Mouse (Mus musculus) ES-Bruce4 (cell line): ENCODE data around the gene Rab11fip4. TPM values are rescaled to one million over a fixed set of nuclear protein-coding genes. Genes with fewer than 3 reads are reported as not detected.

Experiments used
- H3K27ac ChIP-seq: 2 replicates; pipeline ENCODE4 v1.5.1; 2012; ENCODE audit warnings: low read length, inconsistent platforms; ENCODE audit not compliant: insufficient read depth
- H3K27me3 ChIP-seq: 2 replicates; pipeline ENCODE4 v1.6.1; 2012; ENCODE audit warnings: mild to moderate bottlenecking, low read length, inconsistent platforms; ENCODE audit not compliant: control insufficient read depth, poor library complexity, insufficient read depth, severe bottlenecking
- H3K36me3 ChIP-seq: 2 replicates; pipeline ENCODE4 v1.6.1; 2012; ENCODE audit warnings: inconsistent platforms, mild to moderate bottlenecking, low read length, moderate library complexity; ENCODE audit not compliant: control insufficient read depth, poor library complexity, insufficient read depth, severe bottlenecking
- H3K4me1 ChIP-seq: one replicate; pipeline ENCODE4 v1.8.1; 2011; ENCODE audit warnings: low read length; ENCODE audit not compliant: control insufficient read depth, insufficient read depth
- H3K4me3 ChIP-seq: 2 replicates; pipeline ENCODE4 v1.5.1; 2011; ENCODE audit warnings: low read depth, mild to moderate bottlenecking, low read length
- H3K9ac ChIP-seq: 2 replicates; pipeline ENCODE4 v1.6.1; 2012; ENCODE audit warnings: low read depth, mild to moderate bottlenecking, inconsistent platforms; ENCODE audit not compliant: poor library complexity, severe bottlenecking
- H3K9me3 ChIP-seq: replicated peaks from 2 replicates; pipeline ENCODE4 v1.6.1; 2012; ENCODE audit warnings: mild to moderate bottlenecking, low read length, inconsistent platforms; ENCODE audit not compliant: control insufficient read depth, poor library complexity, insufficient read depth, severe bottlenecking
- CTCF ChIP-seq: IDR thresholded peaks from one replicate; pipeline ENCODE4 v1.8.1; 2011; ENCODE audit warnings: low read depth, low read length
- EP300 ChIP-seq: IDR thresholded peaks from 2 replicates; pipeline ENCODE4 v1.6.1; 2011; ENCODE audit warnings: low read depth, low read length; ENCODE audit not compliant: insufficient read depth
- POLR2A ChIP-seq: IDR thresholded peaks from one replicate; pipeline ENCODE4 v1.8.1; 2011; ENCODE audit warnings: low read length; ENCODE audit not compliant: insufficient read depth
- polyA plus RNA-seq: library from polyadenylated mRNA; stranded (reverse); fragments of >200 nt; gene quantifications from 2 replicates; pipeline ENCODE4 v1.2.4, GENCODE M21; 2011; ENCODE audit warnings: low read depth; ENCODE audit not compliant: missing spikeins, insufficient read depth, insufficient read length

Rab11fip4 gene
- polyA plus RNA-seq, 1 experiment, result 28.9 TPM

DNA sequence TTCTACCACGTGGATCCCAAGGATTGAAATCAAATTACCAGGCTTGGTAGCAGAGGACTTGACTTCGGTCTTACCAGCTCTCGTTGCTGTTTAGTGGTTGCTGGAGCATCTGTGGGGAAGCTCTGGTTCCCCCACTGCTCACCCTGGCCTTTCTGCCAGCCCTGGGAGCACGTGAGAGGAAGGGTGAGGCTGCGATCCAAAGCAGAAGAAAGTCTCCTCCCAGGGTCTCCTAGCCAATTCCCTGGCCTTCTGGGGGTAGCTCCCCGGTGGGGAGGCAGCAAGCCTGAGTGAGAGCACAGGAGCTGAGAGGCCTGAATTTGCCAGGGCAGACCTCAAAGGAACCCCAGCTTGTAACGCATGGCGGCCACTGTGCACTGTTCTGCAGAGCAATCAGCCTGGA is 124.3 kb downstream of the Rab11fip4 start:
- peaks cover 5% of the 10 kb centered on the region for H3K4me1 ChIP-seq
- TF ChIP-seq EP300 (no peak), CTCF (no peak), POLR2A (no peak)
- no peak overlapping the region for H3K27ac ChIP-seq

GRCm38 (mm10) chr11:79715733-79716452 is 124.9 kb downstream of the Rab11fip4 start:
- Histone ChIP-seq H3K27me3 (peaks cover 12% of the 10 kb centered on the region), H3K27ac (no peak overlapping the region), H3K4me1 (peaks cover 5% of the 10 kb centered on the region), H3K9ac (no peak overlapping the region), H3K9me3 (no peaks in the 10 kb centered on the region), H3K4me3 (no peak overlapping the region), H3K36me3 (no peaks in the 10 kb centered on the region)
- no peak for TF ChIP-seq POLR2A
- TF ChIP-seq EP300, result no peak
- no peak for TF ChIP-seq CTCF

More for the DNA sequence above, 124.3 kb downstream of the Rab11fip4 start:
- no peak overlapping the region for H3K4me3 ChIP-seq
- no peak overlapping the region for H3K9ac ChIP-seq
- H3K27me3 ChIP-seq, result peaks cover 12% of the 10 kb centered on the region
- no peaks in the 10 kb centered on the region for H3K36me3 ChIP-seq
- no peaks in the 10 kb centered on the region for H3K9me3 ChIP-seq

GRCm38 (mm10) chr11:79716453-79716749 is 125.4 kb downstream of the Rab11fip4 start:
- no peaks in the 10 kb centered on the region for H3K9me3 ChIP-seq
- H3K36me3 ChIP-seq, result no peaks in the 10 kb centered on the region
- H3K4me3 ChIP-seq, result no peak overlapping the region
- H3K4me1 ChIP-seq, result peaks cover 5% of the 10 kb centered on the region
- peaks cover 11% of the 10 kb centered on the region for H3K27me3 ChIP-seq
- H3K9ac ChIP-seq, result no peak overlapping the region
- no peak overlapping the region for H3K27ac ChIP-seq
- TF ChIP-seq POLR2A (no peak), EP300 (no peak), CTCF (no peak)

GRCm38 (mm10) chr11:79717271-79717670 is 126.3 kb downstream of the Rab11fip4 start:
- peaks cover 3% of the 10 kb centered on the region; the same call in 1 of the 2 replicates for H3K27me3 ChIP-seq
- no peaks in the 10 kb centered on the region for H3K36me3 ChIP-seq
- TF ChIP-seq POLR2A, result no peak
- peaks cover 5% of the 10 kb centered on the region for H3K4me1 ChIP-seq
- H3K4me3 ChIP-seq, result no peak overlapping the region
- no peak overlapping the region for H3K9ac ChIP-seq
- no peaks in the 10 kb centered on the region for H3K9me3 ChIP-seq
- no peak overlapping the region for H3K27ac ChIP-seq

GRCm38 (mm10) chr11:79717801-79718200 is 126.8 kb downstream of the Rab11fip4 start:
- peaks cover 5% of the 10 kb centered on the region for H3K4me1 ChIP-seq
- H3K9me3 ChIP-seq, result no peaks in the 10 kb centered on the region
- H3K27me3 ChIP-seq, result no peaks in the 10 kb centered on the region; the same call in 1 of the 2 replicates
- H3K27ac ChIP-seq, result no peak overlapping the region
- no peak overlapping the region for H3K9ac ChIP-seq
- TF ChIP-seq CTCF, result no peak
- TF ChIP-seq EP300, result no peak
- TF ChIP-seq POLR2A, result no peak
- H3K36me3 ChIP-seq, result no peaks in the 10 kb centered on the region
- no peak overlapping the region for H3K4me3 ChIP-seq

DNA sequence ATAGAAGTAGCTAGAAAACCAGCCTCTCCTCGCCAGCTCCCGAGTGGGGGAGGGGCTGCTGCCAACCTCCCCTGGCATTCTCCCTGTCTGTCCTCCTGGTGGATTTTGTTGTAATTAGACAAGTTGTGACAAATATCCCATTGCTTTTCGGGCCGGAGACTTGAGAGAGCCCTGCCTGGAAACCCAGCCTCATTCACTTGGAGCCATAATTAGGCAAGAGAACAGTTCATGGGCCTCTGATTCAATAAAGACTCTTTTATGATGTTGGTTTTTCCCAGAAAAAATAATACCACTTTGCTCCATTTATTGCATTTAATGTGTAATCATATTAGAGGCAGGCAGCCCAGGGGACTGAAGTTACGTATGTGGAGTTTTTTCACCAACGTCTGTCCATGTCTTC is 127.2 kb downstream of the Rab11fip4 start:
- Histone ChIP-seq H3K27ac (no peak overlapping the region), H3K27me3 (no peaks in the 10 kb centered on the region), H3K9me3 (no peaks in the 10 kb centered on the region), H3K9ac (no peak overlapping the region), H3K36me3 (no peaks in the 10 kb centered on the region), H3K4me3 (no peak overlapping the region), H3K4me1 (peaks cover 5% of the 10 kb centered on the region)
- TF ChIP-seq POLR2A, result no peak
- TF ChIP-seq EP300, result no peak
- no peak for TF ChIP-seq CTCF
